Mouse (Mus musculus): ENCODE results near the gene Denr.

The Denr gene

DNA sequence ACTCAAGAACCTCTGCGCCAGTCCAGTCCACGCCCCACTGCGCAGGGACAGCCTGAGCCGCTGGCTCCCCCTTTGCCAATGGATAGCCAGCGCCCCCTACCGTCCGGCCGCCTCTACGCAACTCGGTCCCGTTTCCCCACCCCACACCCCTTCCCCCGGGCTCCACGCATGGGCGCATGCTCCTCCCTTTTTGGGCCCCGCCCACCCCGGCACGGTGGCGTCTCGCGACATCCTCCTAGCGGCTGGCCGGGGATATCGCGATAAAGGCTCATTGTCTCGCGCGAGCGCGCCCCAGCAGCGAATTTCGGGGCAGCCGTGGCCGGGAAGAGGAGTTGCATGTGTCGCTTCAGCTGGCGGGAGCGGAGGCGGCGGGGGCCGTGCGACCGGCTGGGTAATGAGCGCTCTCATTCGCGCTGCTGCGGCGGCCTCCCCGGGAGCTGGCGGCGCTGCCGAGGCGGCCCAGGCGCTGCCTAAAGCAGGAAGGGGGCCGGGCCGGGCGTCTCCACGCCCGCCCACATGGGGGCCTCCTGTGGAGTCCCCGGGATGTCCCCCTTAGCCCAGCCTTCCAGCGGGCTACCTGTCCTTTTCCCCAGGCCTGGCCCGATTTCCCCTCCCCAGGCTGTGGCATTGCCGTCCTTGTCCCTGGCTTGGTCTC lies at the start of gene Denr:
TSS of gene Denr (plus strand) at position 200 of the 655 bp plus-strand sequence.
- DNase-seq = peak; percentile 99 to 100

DNA sequence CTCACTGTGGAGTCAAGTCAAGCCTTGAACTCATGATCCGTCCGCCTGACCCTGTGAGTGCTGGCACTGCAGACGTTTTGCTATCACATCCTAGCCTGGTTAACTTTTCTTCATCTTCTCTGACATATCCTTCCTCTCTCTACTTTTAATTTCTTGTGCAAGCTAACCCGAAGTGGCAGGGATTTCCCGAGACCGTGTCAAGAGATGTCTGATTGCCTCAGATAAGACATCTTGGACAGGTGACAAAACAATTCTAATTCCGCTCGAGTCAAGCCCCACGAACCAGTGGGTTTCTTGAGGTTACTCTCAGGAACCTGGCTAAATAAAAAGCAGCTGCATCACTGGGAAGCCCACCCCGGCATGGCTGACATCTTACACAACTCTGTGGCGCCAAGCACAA lies 48.2 kb upstream of the Denr start:
- no peak for DNase-seq

DNA sequence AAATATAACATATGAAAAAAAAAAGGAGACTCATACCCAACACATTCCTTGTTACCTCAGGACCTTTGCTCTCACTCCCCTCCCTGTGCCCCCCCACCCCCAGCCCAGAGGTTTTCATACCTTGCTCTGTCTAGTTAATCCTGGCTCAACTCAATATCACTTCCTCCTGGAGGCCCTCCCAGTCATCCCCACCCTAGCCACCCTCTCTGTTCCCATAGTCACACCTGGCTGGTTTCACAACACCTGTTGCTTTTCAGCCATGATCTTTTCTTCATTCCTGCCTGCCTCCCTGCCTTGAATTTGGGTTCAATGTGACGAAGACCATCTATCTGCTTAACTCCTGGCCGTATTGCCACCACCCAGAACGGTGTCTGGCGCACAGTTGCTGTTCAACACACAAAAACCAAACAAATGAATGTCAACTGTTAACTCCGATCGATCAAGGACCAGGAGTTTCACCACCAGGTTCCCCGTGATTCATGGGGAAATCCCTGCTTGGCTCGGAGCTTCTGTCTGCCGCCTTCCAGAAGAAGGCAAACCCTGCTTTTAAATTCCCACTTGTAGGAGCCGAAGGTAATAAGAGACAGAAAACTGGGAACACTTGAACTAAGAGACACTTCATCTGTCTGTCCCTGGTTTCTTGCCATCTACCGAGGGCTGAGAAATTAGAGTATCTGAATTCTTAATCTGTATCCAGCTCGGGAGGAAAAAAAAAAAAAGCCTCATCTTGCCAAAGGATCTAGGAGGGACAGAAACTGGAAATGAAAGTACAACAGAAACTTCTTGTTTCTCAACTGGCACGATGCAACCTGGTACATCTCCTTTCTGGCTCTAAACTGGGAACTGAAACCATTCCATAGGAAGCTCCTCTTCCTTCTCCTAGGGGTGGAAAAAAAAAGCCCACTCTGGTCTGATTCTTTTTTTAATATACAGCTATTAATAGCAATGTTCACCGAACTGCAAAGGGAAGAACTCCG lies 44.3 kb upstream of the Denr start:
- no peak for DNase-seq

- no peak for DNase-seq
Observed at GRCm38 (mm10) chr5:123863934-123864333, 43.0 kb upstream of the Denr start.

GRCm38 (mm10) chr5:123865365-123865764 lies 41.6 kb upstream of the Denr start, which contains the start of gene Hcar2:
Gene Hcar2, minus strand, starts transcription at chr5:123865499.
- no peak for DNase-seq

DNA sequence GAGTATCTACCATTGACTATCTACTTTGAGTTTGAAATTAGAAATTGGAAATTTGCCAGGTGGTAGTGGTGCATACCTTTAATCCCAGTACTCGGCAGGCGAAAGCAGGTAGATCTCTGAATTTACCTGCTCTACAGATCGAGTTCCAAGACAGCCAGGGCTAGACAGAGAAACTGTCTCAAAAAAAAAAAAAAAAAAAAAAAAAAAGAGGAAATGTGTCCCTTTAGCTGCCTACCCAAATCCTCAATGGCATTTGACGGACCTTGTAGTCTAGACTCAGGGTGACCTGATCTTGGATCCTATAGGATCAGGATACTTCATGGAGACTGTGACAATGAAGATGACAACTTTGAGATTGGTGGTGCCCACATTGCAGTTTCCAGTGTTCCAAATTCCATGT lies 40.5 kb upstream of the Denr start:
- DNase-seq = no peak

GRCm38 (mm10) chr5:123869615-123870014 lies 37.4 kb upstream of the Denr start:
- no peak for DNase-seq

DNA sequence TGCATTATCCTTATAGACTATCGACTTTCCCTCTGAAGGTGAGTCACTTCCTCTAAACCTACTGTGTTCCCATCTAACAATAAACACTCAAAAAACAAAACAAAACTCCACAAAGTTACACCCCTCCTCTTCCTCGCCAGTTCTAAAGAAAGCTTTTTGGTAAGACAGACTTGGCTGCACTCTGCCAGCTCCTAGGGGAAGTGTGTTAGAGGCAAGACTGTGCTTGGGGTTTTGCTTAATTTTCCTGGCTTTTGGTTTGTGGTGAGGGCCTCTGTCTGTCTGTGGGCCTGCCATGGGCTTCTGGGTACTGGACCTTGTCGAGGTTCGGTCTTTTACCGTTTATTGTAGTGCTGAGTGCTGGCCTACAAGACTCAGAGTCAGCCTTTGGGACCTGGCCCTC lies 32.8 kb upstream of the Denr start:
- DNase-seq = no peak

DNA sequence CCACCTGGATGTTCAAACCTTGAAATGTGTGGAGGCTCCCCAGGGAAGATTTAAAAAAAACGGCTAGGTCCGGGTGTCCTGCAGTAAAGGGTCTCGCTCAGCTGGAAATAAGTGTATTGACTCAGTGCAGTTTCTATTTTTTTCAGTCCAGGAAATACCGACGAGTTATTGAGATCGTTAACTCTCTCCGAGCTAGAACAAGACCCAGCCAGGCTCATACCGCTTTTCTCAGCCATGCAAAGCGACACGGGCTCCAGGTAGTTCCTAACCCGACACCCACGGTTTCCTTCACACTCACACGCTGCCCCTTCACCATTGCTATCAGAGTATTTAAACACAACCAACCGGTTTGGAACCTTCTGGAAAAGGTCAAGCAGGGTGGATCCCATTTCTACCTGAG lies 28.9 kb upstream of the Denr start:
- DNase-seq = no peak

GRCm38 (mm10) chr5:123879928-123880327 lies 27.0 kb upstream of the Denr start, which contains the start of gene Hcar1:
Gene Hcar1, minus strand, starts transcription at chr5:123880020.
- DNase-seq = no peak

DNA sequence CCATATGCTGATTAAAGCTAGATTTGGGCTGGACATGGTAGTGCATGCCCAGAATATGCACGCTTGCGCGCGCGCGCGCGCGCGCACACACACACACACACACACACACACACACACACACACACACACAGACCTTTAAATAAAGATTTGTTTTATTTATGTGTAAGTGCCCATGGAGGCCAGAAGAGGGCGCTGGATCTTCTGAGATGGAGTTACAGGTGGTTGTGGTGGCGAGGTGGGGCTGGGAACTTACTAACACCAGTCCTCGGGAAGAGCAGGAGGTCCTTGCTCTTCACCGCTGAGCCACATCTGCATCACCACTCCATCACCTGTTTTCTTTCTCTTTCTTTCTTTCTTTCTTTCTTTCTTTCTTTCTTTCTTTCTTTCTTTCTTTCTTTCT lies 26.2 kb upstream of the Denr start:
- DNase-seq = no peak

DNA sequence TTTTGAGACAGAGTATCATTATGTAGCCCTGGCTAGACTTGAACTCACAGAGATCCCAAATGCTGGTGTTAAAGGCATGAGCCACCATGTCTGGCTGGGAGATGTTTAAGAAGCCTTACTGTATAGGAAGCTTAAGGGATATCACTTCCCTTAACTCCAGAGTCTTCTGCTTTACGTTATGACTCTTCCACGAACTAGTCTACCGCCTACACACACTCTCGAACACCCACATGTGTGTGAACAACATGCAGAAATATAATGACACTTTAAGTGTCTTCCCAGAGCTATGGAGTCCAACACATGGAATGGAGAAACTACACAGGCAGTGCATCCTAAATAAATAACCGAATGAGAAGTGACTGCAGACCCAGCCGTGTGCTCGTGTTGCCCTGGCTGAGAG lies 23.1 kb upstream of the Denr start:
- DNase-seq = no peak

- DNase-seq = no peak
Observed at GRCm38 (mm10) chr5:123884332-123884731, 22.6 kb upstream of the Denr start.

GRCm38 (mm10) chr5:123886365-123886764 lies 20.6 kb upstream of the Denr start:
- DNase-seq = no peak

GRCm38 (mm10) chr5:123890312-123890711 lies 16.7 kb upstream of the Denr start:
- no peak for DNase-seq

GRCm38 (mm10) chr5:123890987-123891386 lies 16.0 kb upstream of the Denr start:
- no peak for DNase-seq

- no peak for DNase-seq
Observed at GRCm38 (mm10) chr5:123891669-123892068, 15.3 kb upstream of the Denr start.

DNA sequence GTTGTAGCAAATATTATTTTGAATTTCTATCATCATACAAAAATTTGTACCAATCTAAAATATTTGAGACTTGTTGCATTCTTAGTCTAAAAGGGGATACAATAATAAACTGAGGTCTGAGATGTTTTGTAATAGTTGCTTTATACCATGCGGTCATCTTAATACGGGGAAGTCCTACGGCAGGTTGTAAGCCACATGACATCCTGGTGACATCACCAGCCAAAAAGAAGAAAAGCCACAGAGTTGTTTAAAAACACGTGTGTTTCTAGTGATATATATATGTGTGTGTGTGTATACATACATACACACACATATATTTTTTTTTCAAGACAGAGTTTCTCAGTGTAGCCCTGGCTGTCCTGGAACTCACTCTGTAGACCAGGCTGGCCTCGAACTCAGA lies 13.5 kb upstream of the Denr start:
- no peak for DNase-seq

GRCm38 (mm10) chr5:123896395-123896794 lies 10.6 kb upstream of the Denr start:
- DNase-seq = no peak

- DNase-seq = no peak
Observed at GRCm38 (mm10) chr5:123897352-123897751, 9.6 kb upstream of the Denr start.

DNA sequence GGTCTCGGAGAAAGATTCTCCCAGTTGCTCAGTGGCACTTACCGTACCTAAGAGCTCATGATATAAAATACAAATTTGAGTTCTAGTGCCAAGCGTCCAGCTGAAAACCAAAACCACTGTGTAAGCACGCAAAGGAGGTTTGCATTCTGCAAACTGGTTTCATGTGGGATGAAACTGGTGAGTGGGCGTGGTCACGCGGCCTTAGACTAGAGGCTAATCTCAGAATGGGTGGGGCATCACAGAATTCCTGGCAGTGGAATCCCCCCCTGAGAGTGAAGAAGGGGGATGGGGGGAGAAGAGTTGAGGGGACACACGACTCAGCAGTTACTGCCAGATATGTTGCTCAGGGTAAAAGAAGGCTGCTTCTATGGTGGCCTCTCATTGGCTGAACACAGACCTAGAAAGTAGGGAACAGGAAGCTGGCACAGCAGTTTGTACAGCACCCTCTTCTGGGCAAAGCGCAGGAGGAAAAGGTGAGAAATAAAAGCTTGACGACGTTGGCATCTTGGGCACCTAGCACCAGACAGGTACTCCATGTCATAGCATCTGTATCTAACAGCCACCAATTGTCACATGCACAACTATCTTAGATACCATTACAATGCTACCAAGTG lies 2.8 kb upstream of the Denr start:
- DNase-seq = no peak

DNA sequence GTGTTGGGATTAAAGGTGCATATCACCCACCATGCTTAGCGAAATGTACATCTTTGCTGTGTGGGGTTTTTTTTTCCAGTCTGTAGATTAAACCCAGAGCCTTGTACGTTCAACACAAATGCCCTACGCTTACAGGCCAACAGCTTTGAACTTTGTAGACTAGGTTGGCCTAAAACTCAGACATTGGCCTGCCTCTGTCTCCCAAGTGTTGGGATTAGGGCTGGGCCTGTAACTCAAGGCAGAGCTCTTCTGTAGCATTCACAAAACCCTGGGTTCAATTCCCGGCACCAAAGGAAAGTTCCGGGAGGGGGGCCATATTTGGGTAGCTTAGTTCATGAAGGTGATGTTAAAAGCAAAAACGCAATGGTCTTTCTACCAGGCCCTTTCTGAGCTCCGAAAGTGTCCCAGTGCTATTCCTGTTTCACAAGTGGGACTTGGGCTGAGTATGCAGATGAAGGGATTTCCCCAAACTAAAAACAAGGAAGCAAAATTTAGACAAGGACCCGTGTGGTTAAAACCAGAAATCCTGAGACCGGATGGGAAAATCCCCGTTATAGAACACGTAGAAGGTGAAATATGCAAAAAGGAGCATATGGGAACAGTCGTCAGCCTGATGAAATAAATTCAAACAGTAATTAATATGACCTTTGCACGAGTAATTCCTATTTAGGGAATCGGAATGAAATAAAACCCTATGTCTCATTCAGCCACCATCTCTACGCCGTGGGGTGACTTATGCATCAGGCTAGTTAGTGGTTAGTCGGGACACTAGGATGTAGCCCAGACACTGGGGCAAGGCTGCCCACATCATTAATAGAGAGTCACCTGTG lies 614 bp upstream of the Denr start:
- DNase-seq = no peak

DNA sequence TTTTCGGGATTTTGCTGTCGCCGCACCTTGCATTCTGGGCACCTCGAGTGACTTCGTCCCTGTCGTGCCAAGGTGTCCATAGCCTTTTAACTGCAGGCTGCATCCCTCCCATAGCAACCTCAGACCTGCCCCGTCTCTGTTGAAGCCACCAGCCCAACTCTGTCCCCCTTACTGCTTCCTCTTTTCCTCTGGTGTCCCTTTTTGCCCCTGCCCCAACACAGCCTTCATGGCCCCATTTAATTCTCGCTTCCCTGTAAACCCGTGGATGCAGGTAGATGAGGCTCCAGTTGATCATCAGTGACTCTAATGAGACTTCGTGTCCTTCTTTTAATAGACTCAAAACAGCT lies 629 bp downstream of the Denr start:
- no peak for DNase-seq

Data from cerebellum, adult 18-20 months (tissue).